Mouse (Mus musculus): Measurements from ENCODE around the gene Hes1. TPM values are rescaled to one million over a fixed set of nuclear protein-coding genes. Genes with fewer than 3 reads are reported as not detected.

The Hes1 gene
- 74.9 and 76.9 TPM in 2 replicates for polyA plus RNA-seq (2016; fragmentation: Nextera tagmentation; extraction: Ambion mirVana)

- under 1% methylated on average over 57 of the region's 57 CpGs for whole genome bisulfite sequencing
- H3K36me3 ChIP-seq = peaks cover 3% of the 10 kb centered on the region; the same call in 1 of the 2 replicates
- no peaks in the 10 kb centered on the region for H3K9me3 ChIP-seq
- H3K27ac ChIP-seq = peak within 1 kb of the TSS; percentile 97
- peak within 1 kb of the TSS; percentile 87 for H3K4me2 ChIP-seq
- H3K4me3 ChIP-seq (replicated peaks) = peak within 1 kb of the TSS; percentile 78
- peak; percentile 66 for ATAC-seq (ENCODE audit: insufficient number of reproducible peaks, insufficient read depth, low FRiP score, low TSS enrichment, low read depth)
- peaks cover 10% of the 10 kb centered on the region; the same call in 1 of the 2 replicates for H3K27me3 ChIP-seq
- H3K4me1 ChIP-seq (replicated peaks) = peaks cover 50% of the 10 kb centered on the region
- peak within 1 kb of the TSS; percentile 90 for H3K9ac ChIP-seq (replicated peaks)
These were observed at the start of gene Hes1 for GRCm38 (mm10) chr16:30063984-30064453. Hes1 (plus strand) TSS chr16:30064384.

DNA sequence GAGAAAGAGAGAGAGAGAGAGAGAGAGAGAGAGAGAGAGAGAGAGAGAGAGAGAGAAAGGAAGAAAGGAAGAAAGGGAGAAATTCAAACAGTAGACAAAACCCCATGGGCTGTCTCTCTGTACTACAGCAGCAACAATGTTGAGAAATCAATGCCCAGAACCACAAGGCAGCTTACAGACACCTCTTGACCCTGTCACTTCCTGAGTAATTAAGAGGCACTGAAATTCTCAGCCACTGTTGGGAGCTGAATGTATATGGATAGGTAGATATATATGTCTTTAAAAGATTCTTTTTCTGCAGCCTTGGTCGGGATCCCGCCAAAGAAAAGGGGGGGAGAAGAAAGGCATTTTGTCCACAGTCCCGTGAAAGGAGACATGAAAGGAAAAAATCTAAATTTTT, 48.1 kb upstream of the Hes1 start:
- WGBS = 46% methylated on average over 3 of the region's 3 CpGs
- Histone ChIP-seq H3K9me3 (peaks cover 4% of the 10 kb centered on the region; the same call in 1 of the 2 replicates), H3K4me1 (replicated peaks) (peaks cover 45% of the 10 kb centered on the region), H3K27me3 (no peaks in the 10 kb centered on the region; the same call in 1 of the 2 replicates), H3K4me2 (no peak overlapping the region), H3K36me3 (no peaks in the 10 kb centered on the region), H3K27ac (no peak overlapping the region), H3K4me3 (replicated peaks) (no peak overlapping the region), H3K9ac (replicated peaks) (no peak overlapping the region)
- ATAC-seq (ENCODE audit: insufficient number of reproducible peaks, insufficient read depth, low FRiP score, low TSS enrichment, low read depth) = no peak

GRCm38 (mm10) chr16:30020124-30020523, 44.1 kb upstream of the Hes1 start:
- peaks cover 71% of the 10 kb centered on the region for H3K4me1 ChIP-seq (replicated peaks)
- peak overlapping the region; percentile 51 for H3K4me2 ChIP-seq
- H3K4me3 ChIP-seq (replicated peaks) = 0 out of 2 replicates have a peak overlapping the region, but pooled peaks have one; percentile 2
- 2% methylated on average over 13 of the region's 13 CpGs for WGBS
- H3K9me3 ChIP-seq = no peaks in the 10 kb centered on the region
- H3K27ac ChIP-seq = peak overlapping the region; percentile 66; the same call in 1 of the 2 replicates
- peaks cover 13% of the 10 kb centered on the region; the same call in 1 of the 2 replicates for H3K27me3 ChIP-seq
- no peaks in the 10 kb centered on the region for H3K36me3 ChIP-seq
- ATAC-seq (ENCODE audit: insufficient number of reproducible peaks, insufficient read depth, low FRiP score, low TSS enrichment, low read depth) = peak; percentile 28; the same call in 1 of the 2 replicates
- H3K9ac ChIP-seq (replicated peaks) = 0 out of 2 replicates have a peak overlapping the region, but pooled peaks have one; percentile 24

DNA sequence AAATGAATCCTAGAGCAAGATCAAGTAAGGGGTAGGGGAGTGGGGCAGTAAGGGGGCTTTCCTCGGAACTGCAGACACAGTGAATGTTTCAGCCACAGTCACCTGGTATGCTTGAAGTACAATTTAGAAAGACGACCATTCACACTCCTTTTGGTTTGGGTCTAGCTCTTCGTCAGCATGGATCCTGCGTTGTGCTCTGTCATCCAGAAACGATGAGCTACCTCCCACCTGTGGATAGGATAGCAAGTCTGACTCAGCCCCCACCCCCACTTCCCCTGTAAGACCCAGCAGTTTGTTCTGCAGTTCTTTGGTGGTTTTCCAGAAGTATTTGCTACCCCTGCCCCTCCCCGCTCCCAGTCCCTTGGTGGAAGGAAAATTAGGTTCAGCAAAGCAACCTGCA, 41.8 kb upstream of the Hes1 start:
- ATAC-seq (ENCODE audit: insufficient number of reproducible peaks, insufficient read depth, low FRiP score, low TSS enrichment, low read depth) = no peak
- Histone ChIP-seq H3K4me2 (no peak overlapping the region), H3K9ac (replicated peaks) (no peak overlapping the region), H3K27me3 (peaks cover 13% of the 10 kb centered on the region; the same call in 1 of the 2 replicates), H3K4me1 (replicated peaks) (peaks cover 59% of the 10 kb centered on the region), H3K27ac (0 out of 2 replicates have a peak overlapping the region, but pooled peaks have one; percentile 29), H3K36me3 (no peaks in the 10 kb centered on the region), H3K4me3 (replicated peaks) (no peak overlapping the region), H3K9me3 (no peaks in the 10 kb centered on the region)
- WGBS = 60% methylated on average over 6 of the region's 6 CpGs

GRCm38 (mm10) chr16:30022890-30023797, 41.0 kb upstream of the Hes1 start:
- H3K9ac ChIP-seq (replicated peaks) = no peak overlapping the region
- no peak overlapping the region for H3K4me2 ChIP-seq
- ATAC-seq (ENCODE audit: insufficient number of reproducible peaks, insufficient read depth, low FRiP score, low TSS enrichment, low read depth) = no peak
- peaks cover 13% of the 10 kb centered on the region; the same call in 1 of the 2 replicates for H3K27me3 ChIP-seq
- H3K27ac ChIP-seq = 0 out of 2 replicates have a peak overlapping the region, but pooled peaks have one; percentile 29
- no peaks in the 10 kb centered on the region for H3K9me3 ChIP-seq
- H3K4me1 ChIP-seq (replicated peaks) = peaks cover 63% of the 10 kb centered on the region
- WGBS = 56% methylated on average over 16 of the region's 16 CpGs
- no peaks in the 10 kb centered on the region for H3K36me3 ChIP-seq
- H3K4me3 ChIP-seq (replicated peaks) = no peak overlapping the region

GRCm38 (mm10) chr16:30024681-30025262, 39.4 kb upstream of the Hes1 start:
- no peak overlapping the region for H3K4me3 ChIP-seq (replicated peaks)
- peaks cover 58% of the 10 kb centered on the region for H3K4me1 ChIP-seq (replicated peaks)
- no peaks in the 10 kb centered on the region for H3K36me3 ChIP-seq
- H3K4me2 ChIP-seq = no peak overlapping the region
- ATAC-seq (ENCODE audit: insufficient number of reproducible peaks, insufficient read depth, low FRiP score, low TSS enrichment, low read depth) = no peak
- H3K27me3 ChIP-seq = peaks cover 13% of the 10 kb centered on the region; the same call in 1 of the 2 replicates
- no peaks in the 10 kb centered on the region for H3K9me3 ChIP-seq
- 59% methylated on average over 9 of the region's 9 CpGs for WGBS
- no peak overlapping the region for H3K27ac ChIP-seq
- H3K9ac ChIP-seq (replicated peaks) = no peak overlapping the region

- H3K9ac ChIP-seq (replicated peaks) = no peak overlapping the region
- no peaks in the 10 kb centered on the region for H3K9me3 ChIP-seq
- H3K27ac ChIP-seq = peak overlapping the region; percentile 25; the same call in 1 of the 2 replicates
- no peak for ATAC-seq (ENCODE audit: insufficient number of reproducible peaks, insufficient read depth, low FRiP score, low TSS enrichment, low read depth)
- no peaks in the 10 kb centered on the region for H3K36me3 ChIP-seq
- H3K4me2 ChIP-seq = no peak overlapping the region
- peaks cover 39% of the 10 kb centered on the region for H3K4me1 ChIP-seq (replicated peaks)
- no peak overlapping the region for H3K4me3 ChIP-seq (replicated peaks)
- WGBS = 19% methylated on average over 6 of the region's 6 CpGs
- H3K27me3 ChIP-seq = 0 out of 2 replicates have a peak, but pooled peaks cover 11% of the 10 kb centered on the region
These were observed 36.0 kb upstream of the Hes1 start for GRCm38 (mm10) chr16:30028184-30028583.

GRCm38 (mm10) chr16:30029264-30030003, 34.8 kb upstream of the Hes1 start:
- WGBS = 82% methylated on average over 12 of the region's 12 CpGs

DNA sequence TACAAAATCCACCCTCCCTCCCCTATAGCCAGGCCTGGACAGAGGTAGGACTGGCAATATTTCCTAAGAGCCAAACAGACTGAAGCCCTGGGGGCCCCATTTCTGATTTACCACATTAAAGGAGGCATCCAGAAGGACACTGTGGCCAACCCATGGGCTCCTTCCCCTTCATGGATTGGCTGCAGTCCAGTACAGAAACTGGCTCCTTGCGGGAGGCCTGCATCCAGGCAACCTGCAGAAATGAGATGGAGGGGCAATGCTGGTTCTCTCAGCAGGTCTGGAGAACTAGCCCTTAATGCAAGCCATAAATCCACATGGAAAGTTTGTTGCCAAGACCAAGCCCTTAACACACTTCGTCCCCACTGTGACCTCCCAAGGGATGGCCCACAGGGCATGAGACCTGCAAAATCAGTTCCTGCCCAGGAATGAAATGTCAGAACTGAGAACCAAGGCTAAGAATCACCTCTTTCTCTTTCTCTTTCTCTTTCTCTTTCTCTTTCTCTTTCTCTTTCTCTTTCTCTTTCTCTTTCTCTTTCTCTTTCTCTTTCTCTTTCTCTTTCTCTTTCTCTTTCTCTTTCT, 31.8 kb upstream of the Hes1 start:
- no peaks in the 10 kb centered on the region for H3K9me3 ChIP-seq
- 18% methylated on average over 2 of the region's 2 CpGs for WGBS
- H3K36me3 ChIP-seq = no peaks in the 10 kb centered on the region
- no peak overlapping the region for H3K9ac ChIP-seq (replicated peaks)
- H3K27me3 ChIP-seq = 0 out of 2 replicates have a peak, but pooled peaks cover 2% of the 10 kb centered on the region
- H3K27ac ChIP-seq = no peak overlapping the region
- ATAC-seq (ENCODE audit: insufficient number of reproducible peaks, insufficient read depth, low FRiP score, low TSS enrichment, low read depth) = no peak
- no peak overlapping the region for H3K4me3 ChIP-seq (replicated peaks)
- H3K4me1 ChIP-seq (replicated peaks) = peaks cover 41% of the 10 kb centered on the region
- H3K4me2 ChIP-seq = no peak overlapping the region

More at GRCm38 (mm10) chr16:30029264-30030003, 34.8 kb upstream of the Hes1 start:
- Histone ChIP-seq H3K27me3 (0 out of 2 replicates have a peak, but pooled peaks cover 2% of the 10 kb centered on the region), H3K36me3 (no peaks in the 10 kb centered on the region), H3K9me3 (no peaks in the 10 kb centered on the region), H3K27ac (no peak overlapping the region), H3K4me2 (no peak overlapping the region), H3K9ac (replicated peaks) (no peak overlapping the region), H3K4me3 (replicated peaks) (no peak overlapping the region), H3K4me1 (replicated peaks) (peaks cover 41% of the 10 kb centered on the region)
- no peak for ATAC-seq (ENCODE audit: insufficient number of reproducible peaks, insufficient read depth, low FRiP score, low TSS enrichment, low read depth)

DNA sequence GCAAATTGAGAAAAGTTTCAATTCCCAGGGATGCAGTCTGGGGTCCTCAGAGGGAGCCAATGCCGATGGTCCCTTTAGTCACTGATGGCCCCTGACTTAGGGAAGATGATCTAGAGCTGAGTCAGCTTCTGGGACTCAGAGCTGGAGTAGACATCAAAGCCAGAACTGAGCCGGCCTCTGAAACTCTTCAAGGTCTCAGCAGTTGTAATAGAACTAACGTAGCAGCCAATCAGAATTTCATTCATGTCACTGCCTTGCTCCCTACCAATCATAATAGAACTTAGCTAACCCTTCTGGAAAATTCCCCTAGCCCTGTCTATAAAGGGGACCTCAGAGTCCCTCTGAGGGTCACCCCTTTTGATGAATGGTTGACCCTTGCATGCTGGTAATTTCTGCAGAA, 30.8 kb upstream of the Hes1 start:
- no peak overlapping the region for H3K9ac ChIP-seq (replicated peaks)
- no peak for ATAC-seq (ENCODE audit: insufficient number of reproducible peaks, insufficient read depth, low FRiP score, low TSS enrichment, low read depth)
- H3K36me3 ChIP-seq = no peaks in the 10 kb centered on the region
- no peak overlapping the region for H3K4me2 ChIP-seq
- 75% methylated on average over 3 of the region's 3 CpGs for WGBS
- H3K9me3 ChIP-seq = no peaks in the 10 kb centered on the region
- H3K27ac ChIP-seq = no peak overlapping the region
- peaks cover 44% of the 10 kb centered on the region for H3K4me1 ChIP-seq (replicated peaks)
- no peak overlapping the region for H3K4me3 ChIP-seq (replicated peaks)
- H3K27me3 ChIP-seq = peaks cover 10% of the 10 kb centered on the region
